Mouse (Mus musculus) erythroblast, adult 5-6 weeks (primary cell): Measurements from ENCODE around the gene Cep128. TPM values are rescaled to one million over a fixed set of nuclear protein-coding genes. Genes with fewer than 3 reads are reported as not detected.

ENCODE experiments used
- ATAC-seq: replicated peaks from 2 replicates; pipeline ENCODE4 v1.8.0; 2016; ENCODE audit warnings: moderate number of reproducible peaks, mild to moderate bottlenecking, moderate TSS enrichment, inconsistent platforms; ENCODE audit not compliant: poor library complexity, low FRiP score, severe bottlenecking
- total RNA-seq, 2 experiments: library from RNA; stranded (forward) in 1 of 2; stranded (reverse) in 1 of 2; fragments of 150-400 nt in 1 of 2; fragments of 200-764, 138-1000 nt in 1 of 2; gene quantifications; 2 replicates each; pipeline versions ENCODE4 v1.2.3 to v1.2.4; 2015 to 2017; ENCODE audit warnings: low replicate concordance in 2 of 2

Cep128 gene
- total RNA-seq, 2 experiments from 2014 or later, result 93.6 to 154 TPM

DNA sequence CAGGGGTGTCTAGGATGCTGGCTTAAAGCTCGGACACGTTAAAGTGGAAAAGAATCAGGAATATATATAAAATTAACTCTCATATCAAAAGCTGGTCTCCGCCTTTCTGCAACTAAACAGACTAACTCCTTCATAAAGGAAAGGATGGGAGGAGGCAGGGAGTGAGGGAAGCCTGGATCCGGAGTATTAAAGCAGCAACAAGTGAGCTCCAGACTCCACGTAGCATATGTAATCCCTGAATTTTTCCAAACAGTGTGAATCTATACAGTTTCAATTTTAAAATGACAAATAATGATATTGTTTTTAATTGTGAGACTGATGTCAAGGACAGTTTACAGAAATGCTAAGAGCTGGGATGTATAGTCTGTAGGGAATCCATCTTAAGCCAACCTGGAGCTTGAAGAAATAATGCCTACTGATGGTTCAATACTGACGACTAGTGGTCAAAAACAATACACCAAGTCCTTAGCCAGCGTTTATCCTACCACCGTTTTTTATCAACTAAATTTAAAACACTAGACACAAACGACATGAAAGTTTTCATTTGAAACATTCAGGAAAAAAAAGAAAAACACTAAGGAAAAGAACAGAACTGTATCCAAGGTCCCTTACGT is 70.1 kb downstream of the Cep128 start:
- 0 out of 2 replicates have a peak, but pooled peaks have one; percentile 53 for ATAC-seq

DNA sequence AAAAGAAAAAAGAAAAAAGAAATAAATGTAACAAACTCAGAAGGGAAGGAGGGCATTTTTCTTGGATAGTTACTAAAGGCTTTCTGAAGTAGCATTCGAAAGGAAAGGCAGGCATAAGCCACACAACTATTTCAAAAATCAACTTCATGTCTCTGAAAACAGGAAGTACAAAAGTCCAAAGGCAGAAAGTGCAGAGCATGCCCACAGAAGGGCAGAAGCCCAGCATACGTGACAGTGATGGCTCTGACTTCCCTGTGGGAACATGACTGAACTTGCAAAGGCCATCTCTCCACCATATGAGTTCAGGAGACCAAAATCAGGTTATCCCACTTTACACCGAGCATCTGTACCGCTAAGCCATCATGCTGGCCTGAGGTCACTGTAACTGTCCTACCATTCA is 71.6 kb downstream of the Cep128 start:
- ATAC-seq, result no peak

DNA sequence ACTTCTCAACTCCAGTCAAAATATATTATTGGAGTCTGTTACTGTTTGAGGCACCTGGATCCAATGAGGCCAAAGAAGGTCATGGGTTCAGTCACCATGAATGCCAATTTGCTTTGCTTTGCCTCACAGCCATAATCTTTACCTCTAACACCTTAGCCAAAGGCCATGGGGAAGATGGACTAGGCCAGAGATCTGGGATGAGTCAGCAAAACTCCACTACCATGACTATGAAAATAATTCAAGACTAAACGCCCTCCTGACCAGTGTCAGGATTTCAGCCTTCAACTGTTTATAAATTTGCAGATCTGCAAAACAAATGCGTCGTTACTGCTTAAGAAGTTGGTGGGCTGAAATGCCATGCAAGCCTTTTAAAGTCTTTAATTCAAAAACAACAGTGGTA is 76.5 kb downstream of the Cep128 start:
- ATAC-seq, result peak; percentile 87

DNA sequence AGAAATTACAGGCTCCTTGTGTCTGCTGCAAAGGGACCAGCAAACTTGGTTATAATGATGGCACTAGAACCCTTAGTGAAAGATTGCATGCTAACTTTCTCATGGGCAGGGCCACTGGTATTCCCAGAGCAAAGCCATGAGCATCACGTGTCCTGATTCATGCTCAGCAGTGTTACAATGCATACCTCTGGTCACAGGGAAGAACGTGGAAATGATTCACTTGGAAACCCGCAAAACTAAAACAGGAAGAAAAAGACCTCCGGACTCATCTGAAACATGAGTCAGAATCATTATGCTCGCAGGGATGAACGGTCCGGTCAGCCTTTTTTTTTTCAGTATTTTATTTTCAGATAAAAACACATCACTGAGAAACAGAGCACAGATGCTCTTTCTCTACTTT is 78.4 kb downstream of the Cep128 start:
- ATAC-seq, result no peak

DNA sequence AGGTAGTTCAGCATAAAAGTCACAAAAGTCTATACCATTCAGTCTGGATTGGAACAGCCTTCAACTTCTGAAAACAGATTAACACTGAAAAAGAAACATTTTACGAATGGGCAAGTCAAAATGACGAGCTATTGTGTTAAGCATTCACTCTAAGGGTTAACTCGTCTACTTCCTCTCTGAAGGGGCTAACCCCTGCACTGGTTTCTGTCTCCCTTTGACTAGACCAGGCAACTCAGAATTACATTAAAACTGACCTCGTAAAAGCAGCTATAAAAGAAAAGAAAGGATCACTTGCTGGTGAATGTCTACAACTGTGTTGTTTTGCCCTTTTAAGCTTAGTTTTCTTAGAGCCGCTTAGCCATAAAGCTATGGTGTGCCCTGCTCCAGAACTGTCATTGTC is 79.2 kb downstream of the Cep128 start:
- no peak for ATAC-seq

DNA sequence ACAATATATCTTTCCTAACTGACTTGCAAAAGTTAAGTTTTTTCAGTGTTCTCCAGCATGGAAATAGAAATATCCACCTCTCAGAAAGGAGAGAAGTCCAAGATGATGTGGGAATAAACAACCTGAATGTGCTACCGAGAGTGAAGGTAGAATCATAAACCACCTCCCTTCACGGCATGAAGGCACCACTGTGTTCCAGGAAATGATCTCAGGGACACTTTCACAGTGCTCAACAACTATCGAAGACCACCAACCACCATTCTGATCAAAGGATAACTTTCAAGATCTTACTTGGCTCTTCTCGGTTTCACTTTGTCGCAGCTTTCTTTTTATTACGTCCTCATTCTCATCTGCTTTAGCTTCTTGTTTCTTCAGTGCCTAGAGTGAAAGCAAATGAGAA is 85.5 kb downstream of the Cep128 start:
- ATAC-seq, result no peak

DNA sequence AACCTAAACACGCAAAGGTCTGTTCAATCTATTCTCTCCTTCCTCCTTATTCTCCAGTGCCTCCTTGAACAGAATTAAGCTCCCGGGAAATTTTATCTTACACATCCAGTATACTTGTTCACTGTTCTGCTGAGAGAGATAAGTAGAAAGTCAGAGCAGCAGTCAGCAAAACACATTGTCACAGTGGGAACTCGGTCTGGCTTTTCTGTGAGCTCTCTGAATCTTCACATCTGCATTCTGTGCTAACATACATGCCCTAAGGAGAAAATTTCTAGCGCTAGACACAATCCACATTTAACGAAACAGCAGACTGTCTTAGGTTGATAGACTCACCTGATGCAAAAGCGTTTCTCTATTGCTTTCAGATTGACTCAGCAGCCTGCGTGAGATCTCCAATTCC is 88.3 kb downstream of the Cep128 start:
- 0 out of 2 replicates have a peak, but pooled peaks have one; percentile 47 for ATAC-seq

DNA sequence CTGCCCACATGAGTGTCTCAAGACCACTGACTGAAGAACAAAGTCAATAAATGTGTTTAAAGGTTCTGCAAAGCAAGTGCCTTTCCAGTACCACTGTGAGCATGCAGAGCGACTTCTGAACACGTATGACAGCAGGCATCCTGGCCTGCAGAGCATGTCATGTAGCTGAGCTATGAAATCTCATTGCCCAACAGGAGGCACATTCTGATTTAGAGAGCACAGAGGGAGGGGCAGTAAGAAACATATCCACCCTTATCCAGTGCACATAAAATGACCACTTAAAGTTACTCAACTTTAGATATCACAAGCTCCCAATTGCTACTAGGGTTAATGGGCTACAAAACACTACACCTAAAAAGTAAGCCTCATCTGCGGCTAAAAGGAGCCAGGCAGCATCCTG is 88.8 kb downstream of the Cep128 start:
- ATAC-seq, result no peak

DNA sequence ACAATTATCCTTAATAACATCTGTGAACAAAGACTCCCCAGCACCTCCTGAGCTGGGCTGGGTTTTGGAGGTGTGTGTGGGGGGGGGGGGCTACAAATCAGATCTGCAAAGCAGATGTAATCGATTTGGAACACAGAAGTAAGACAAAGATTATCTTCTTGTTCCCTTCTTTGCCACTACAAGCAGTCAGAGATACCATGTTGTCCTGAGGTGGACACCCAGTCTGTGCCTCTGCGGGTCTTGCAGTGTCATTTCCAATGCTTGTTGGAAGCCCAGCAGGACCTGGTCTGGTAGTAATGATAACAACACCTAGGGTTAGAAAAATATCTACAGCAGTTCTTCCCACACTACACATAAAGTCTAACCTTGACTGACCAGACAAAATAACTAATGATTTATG is 110.3 kb downstream of the Cep128 start:
- no peak for ATAC-seq

DNA sequence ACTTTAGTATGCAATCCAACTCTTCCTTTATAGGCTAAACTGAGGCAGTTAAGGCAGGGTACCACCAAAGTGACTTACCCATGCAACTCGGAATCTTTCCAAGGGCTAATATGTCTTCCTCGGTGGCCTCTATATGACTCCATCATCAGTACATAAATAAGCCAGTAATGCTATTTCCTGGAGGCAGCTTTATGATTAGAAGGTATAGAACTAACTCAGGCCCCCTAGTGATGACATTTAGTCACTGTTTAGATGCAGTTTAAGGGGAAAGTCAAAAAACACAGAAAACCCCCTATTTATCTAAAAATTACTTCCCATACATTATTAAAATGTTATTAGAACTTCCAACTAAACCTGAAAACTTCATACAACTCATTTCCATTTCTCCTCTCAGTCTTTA is 114.6 kb downstream of the Cep128 start:
- ATAC-seq, result no peak

DNA sequence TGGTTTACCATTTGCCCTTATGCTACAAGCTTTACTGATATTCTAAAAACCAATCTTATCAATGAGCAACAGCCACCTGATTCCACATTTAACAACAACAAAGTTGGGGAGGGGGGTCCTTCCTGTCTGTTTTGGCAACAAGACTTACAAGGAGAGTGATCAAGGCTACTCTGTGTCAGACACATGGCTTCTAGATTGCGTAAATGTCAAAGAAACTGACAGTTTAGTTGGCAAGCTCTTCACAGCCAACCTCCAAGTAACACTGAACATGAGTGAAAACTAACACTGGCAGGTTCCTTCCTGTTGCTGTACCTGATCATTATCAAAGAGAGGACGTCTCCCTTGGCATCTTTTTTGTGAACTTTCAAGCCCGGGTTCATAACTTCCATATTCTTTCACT is 115.2 kb downstream of the Cep128 start:
- no peak for ATAC-seq

DNA sequence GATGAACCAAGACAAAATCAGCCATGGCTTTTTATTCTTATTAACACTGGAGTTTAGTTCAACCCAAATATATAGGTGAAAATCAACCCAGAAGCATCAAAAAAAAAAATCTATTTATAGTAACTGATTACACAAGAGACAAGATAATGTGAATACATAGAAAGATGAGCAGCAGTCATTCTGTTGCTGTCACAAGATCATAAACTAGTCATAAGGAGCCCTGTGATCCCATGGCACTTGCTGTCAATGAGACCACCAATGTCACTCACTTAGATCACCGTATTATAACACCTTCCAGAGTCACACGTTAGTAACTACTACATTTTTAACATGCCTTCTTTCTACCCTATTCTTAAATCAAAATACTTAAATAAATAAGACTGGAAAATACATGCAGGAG is 118.2 kb downstream of the Cep128 start:
- no peak for ATAC-seq

DNA sequence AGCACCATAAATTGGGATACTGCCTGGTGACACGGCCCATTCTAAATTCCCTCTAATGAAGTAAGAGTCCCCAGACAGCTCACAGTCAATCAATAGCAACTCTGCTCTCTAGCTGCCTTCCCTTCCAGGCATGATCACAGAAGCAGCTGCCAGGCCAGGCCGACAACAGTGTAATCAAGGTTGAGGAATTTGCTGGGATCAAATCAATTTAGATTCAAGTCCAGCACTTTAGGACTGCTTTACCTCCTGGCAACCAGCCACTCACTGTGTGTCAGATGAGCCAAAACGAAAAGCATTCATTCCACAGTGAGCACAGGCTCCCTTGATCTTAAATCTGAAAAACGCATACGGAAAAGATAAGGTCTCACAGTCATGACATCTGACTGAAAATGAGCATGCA is 118.7 kb downstream of the Cep128 start:
- ATAC-seq, result no peak

DNA sequence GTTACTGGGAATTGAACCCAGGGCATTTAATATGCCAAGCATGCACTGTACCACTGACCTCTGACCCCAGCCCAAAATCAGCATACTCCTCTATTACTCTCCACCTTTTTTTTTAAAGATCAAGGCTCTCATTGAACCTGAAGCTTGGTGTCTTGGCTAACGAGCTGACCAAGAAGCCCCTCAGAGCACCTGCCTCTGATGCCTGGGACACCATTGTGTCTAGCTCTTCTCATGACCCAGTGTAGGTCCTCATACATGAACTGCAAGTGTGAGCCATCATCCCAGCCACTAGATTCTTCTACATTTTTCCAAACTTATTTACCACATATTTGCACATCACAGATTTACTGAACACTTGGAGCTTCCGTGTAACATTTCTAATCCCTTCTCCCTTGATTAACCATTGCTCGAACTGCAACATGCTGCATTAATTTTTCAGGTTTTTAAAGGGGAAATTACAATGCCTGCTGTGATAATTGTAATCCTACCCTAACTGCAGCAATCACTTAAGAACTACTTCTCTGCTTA is 119.3 kb downstream of the Cep128 start:
- no peak for ATAC-seq

DNA sequence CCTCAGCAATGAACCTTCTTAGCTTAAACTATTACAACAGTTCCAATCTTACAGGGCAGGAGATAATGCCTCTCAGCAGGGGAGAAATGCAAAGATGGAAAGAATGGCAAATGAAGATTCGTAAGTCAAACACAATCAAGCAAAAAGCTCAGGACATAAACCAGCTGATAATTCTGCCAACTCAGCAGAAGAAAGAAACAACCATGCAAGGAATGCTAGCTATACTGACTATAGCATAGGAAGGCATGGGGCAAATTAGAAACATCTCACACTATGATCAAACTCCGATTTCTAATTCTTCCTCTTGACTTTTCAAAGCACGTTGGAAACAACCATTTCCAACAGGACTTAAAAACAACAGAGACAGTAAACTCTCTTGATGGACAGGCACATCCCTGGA is 120.5 kb downstream of the Cep128 start:
- no peak for ATAC-seq

DNA sequence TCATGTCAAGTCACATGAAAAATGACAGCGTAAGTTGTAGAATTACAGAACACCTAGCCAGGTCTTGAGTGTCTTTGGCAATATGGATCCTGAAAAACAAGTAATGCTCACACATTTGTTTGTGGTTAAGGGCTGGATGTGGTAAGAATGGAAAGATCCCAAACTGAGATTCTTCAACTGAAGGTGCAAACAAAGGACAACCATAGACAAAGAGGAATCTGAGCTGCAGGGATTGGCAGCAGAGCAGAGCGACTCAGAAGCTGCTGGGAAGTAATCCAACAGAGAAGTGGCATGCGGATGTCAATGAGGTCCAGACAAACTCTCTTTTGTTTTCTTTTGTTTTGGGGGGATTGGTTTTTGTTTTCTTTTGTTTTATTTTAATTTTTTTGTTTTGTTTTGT is 121.4 kb downstream of the Cep128 start:
- no peak for ATAC-seq

DNA sequence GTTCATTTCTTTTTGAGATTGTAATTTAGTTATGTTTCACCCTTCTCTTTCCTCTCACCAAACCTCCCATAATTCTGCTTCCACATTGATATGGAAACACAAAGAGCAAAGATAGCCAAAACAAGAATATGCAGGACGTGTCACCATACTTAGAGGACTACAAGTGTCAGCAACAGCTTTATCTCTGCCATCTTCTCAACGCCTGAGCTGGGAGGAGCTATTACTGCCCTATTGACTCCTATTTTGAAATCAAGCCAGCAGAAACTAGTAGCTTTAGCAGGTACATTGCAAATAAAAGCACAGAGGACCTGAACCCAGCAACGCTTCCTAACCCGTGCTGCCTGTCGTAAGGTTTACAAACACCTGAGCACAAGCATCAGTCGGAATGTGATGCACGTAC is 127.9 kb downstream of the Cep128 start:
- ATAC-seq, result no peak

DNA sequence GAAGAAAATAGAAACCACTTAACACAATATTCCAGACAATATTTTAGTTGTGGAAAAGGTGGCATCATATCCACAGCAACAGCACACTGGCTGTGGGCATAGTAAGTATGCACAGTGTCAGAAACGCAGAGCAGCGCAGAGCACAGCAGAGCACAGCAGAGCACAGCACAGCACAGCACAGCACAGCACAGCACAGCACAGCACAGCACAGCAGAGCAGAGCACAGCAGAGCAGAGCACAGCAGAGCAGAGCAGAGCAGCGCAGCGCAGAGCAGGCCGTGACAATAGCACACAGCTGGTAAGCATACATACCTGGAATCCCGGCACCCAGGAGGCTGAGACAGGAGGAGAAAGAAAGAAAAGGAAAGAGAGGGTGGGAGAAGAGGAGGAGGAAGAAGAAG is 129.4 kb downstream of the Cep128 start:
- ATAC-seq, result peak; percentile 65; the same call in 1 of the 2 replicates

DNA sequence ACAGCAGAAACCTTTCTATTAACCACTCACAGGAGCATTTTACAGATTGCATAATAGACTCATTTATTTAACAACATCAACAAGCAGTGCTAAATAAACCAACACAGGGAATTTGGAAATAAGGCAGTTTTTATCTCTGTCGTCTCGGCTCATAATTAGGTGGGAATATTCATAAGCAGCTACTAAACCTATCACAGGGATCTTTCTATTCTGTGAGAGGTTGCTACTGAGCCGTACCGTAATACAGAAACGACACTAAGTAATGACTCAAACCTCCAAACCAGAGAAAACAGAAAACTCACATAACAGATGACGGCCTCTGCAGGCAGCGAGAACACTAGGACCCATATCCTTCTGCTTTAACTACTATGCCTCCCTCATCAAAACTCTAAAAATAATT is 163.6 kb downstream of the Cep128 start:
- no peak for ATAC-seq

DNA sequence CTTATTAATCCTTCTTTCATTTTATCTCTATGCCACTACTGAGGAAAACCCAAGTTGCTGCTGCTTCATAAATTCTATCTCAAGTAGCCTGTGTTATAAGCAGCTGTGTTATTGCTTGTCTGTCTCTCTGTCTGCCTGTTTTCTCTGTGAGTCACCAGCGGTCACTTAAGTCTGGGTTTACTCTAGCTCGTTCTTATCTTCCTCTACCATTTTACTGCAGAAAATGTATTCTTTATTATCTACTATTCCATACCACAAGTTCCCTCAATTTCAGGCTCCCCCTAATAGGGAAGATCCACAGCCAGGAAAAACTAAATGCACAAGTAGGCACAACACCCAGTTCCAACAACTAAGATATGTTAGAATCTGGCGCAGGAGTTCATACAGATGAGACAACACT is 178.7 kb downstream of the Cep128 start:
- no peak for ATAC-seq

DNA sequence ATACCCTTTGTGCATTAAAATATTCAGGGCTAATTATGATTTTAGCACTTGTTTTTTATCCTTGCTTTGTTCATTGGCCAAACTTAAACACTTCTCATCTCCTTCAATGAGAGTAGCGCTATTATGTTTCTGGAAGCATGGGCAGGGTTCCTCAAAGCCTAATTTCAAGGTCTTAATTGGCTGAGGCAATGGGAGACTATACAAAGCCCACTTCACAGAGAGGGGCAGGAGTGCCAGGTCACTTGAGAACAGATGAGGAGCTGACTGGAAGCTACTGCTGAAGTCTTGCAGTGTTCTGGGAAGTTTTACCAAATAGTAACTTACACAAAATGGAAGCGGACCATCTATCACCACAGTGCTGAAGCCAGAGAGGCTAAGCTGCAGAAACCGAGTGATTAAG is 179.9 kb downstream of the Cep128 start:
- ATAC-seq, result no peak

DNA sequence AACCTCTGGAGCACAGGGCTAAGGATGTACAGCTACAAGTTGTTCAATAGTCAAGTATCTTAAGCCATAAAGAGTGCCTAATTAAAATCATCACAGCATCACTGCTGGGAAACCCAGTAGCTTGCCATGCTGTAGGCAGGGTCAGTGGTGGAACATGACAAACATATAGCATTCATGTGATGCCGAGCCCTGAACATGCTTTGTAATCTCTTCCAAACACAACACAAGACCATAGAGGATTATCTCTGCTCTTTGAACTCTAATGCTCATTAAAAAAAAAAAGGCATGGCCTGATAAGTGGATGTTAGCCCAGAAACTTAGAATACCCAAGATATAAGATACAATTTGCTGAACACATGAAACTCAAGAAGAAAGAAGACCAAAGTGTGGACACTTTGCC is 181.7 kb downstream of the Cep128 start:
- ATAC-seq, result no peak
